Mouse (Mus musculus): ENCODE measurements around the gene Tmem235.
"Not testable (repeated sequence)": the region's sequence is repeated elsewhere in the genome, so short reads cannot be mapped to it uniquely, and the experiment has no call there.

The Tmem235 gene

DNA sequence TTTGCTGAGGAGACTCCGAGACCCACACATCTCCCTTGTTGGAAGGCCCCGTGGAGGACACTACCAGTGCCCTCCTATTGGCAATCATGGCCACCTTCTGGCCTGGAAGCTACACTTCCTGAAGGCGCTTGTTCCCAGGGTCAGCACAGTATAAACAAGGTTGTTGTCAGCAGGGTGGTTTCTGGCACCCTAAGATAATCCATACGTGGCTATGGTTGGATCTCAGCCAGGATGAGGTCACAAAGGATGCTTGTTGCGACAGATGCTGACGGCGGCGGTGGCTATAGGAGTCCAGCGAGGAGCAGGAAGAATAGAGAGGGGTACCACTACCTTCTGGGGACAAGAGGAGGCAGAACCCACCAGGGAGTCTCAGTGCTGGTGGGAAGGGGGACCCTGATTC, 30.2 kb upstream of the Tmem235 start:
- in situ Hi-C loops (cut with MboI; ENCODE audit: low sequenced_read_pairs) = no loop called here

DNA sequence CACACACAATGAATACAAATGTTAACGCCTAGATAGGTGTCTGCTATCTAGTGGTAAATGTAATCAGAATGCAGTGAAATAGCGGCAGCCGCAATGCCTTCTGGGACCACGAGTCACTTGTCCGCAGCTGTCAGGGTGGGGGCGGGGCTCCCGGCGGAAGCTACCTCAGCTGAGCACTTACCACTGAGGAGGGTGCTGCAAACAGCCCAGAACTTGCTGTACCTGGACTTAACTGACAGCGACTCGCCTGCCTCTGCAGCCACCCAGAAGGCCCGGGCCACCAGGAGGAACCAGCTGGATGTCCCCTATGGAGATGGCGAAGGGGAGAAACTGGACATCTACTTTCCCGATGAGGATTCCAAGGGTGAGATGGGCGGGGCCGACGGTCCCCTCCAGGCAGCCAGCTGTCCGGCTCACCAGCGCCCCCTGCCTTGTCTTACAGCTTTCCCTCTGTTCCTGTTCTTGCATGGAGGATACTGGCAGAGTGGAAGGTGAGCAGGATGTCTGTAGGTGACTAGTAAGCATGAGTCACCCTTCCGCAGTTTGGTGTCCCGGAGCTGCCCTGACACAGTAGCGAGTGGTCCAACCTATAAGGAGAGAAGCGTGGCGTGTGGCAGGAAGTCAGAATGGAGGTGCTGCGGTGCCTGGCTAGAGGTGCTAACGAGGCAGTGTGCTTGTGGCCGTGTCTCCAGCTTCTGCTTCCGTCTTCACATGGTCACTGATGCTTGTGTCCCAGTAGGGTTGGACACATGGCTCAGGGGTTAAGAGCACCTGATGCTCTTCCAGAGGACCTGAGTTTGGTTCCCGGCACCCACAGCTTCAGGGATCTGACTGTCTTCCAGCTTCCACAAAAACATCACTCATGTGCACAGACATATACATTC, 28.2 kb upstream of the Tmem235 start:
- in situ Hi-C loops (cut with MboI; ENCODE audit: low sequenced_read_pairs) = no loop called here

GRCm38 (mm10) chr11:117833509-117833908, 27.0 kb upstream of the Tmem235 start:
- in situ Hi-C loops (cut with MboI; ENCODE audit: low sequenced_read_pairs) = not testable (repeated sequence)

DNA sequence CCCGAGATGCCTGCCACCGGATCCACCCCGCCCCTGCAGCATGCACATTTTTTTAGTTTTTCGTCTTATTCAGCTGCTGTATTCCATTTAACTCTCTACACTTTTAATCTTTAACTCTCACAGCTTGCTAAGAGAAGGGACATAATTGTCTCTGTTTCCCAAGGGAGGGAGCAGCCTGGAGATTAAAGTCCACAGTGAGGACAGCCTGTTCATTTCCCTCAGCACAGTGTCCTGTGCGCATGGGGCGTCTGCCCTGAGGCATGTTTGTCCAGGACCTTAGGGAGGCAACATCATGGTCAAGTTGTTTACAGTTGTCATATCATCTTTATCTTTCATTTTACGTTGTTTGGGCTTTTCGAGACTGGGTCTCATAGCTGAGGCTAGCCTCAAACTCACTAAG, 26.5 kb upstream of the Tmem235 start:
- in situ Hi-C loops (cut with MboI; ENCODE audit: low sequenced_read_pairs) = no loop called here

GRCm38 (mm10) chr11:117836306-117836705, 24.2 kb upstream of the Tmem235 start:
- in situ Hi-C loops (cut with MboI; ENCODE audit: low sequenced_read_pairs) = no loop called here

GRCm38 (mm10) chr11:117838572-117838971, 22.0 kb upstream of the Tmem235 start:
- in situ Hi-C loops (cut with MboI; ENCODE audit: low sequenced_read_pairs) = no loop called here

GRCm38 (mm10) chr11:117839021-117839420, 21.5 kb upstream of the Tmem235 start:
- in situ Hi-C loops (cut with MboI; ENCODE audit: low sequenced_read_pairs) = no loop called here

DNA sequence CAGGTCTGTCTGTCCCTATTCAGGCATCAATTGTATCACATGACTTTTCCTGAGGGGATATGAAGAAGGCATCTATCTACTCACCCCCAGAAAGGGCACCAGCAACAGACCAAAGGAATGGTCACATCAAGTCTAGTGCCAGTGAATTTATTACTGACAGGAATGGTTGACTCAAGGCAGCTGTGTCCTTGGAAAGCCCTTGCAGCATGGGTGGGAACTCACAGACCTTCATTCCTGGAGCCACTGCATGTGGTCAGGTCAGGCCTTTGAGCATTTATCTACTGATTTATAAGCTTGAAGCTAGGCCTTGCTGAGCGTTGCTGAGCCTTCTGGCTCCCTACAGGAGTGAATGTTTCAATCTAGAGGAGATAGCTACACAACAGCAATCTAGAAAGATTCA, 19.6 kb upstream of the Tmem235 start:
- in situ Hi-C loops (cut with MboI; ENCODE audit: low sequenced_read_pairs) = no loop called here

DNA sequence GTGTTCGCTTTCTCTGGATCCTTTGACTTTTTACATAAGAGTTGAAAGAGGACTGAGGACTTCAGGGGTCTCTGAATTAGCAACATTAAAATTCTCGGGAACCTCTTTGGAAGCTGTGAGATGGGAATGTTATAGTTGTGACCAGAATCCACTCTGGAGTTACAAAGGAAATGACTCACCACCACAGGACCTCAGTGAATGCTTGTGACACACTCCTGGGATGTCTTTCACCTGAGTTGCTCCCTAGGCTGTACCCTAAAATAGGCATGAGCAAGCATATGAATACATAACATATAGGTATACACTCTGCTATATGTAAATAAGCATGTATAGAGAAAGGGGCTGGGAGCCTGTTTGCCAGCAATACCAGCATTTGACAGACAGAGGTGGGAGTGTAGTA, 17.1 kb upstream of the Tmem235 start:
- in situ Hi-C loops (cut with MboI; ENCODE audit: low sequenced_read_pairs) = no loop called here

DNA sequence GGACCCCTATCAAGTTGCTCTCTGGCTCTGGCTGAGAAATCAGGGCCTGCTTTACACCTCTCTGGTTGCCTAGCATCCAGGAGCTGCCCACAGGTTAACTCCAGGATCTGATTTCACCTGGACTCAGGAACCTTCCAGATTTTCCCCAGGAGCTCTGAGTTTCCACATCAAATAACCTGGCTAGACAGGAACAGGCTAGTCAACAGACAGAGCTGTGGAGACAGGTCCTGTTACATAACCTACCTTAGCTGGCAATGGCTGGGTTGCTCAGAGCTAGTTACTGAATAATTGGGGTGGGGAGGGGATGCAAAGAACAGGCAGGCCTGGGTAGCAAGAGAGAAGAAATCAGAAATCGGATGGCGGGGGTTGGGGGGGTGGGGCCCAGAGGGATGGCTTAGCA, 15.6 kb upstream of the Tmem235 start:
- in situ Hi-C loops (cut with MboI; ENCODE audit: low sequenced_read_pairs) = no loop called here

DNA sequence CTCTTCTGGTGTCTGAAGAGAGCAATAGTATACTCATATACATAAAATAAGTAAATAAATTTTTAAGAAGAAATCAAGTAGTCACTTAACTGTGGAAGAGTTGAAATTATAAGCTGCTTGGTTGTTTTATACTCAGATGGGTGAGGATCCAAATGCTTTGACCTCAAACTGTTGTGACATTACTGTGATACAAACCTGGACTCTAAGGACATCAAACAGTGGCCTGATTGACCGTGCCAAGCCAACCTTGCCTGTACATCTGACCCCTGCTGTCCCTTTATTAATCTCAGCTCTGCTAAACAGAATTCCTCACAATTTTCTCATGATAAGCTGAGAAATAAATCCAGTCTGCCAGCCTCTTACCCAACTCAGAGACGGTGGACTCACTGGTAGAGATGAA, 14.9 kb upstream of the Tmem235 start:
- in situ Hi-C loops (cut with MboI; ENCODE audit: low sequenced_read_pairs) = no loop called here

DNA sequence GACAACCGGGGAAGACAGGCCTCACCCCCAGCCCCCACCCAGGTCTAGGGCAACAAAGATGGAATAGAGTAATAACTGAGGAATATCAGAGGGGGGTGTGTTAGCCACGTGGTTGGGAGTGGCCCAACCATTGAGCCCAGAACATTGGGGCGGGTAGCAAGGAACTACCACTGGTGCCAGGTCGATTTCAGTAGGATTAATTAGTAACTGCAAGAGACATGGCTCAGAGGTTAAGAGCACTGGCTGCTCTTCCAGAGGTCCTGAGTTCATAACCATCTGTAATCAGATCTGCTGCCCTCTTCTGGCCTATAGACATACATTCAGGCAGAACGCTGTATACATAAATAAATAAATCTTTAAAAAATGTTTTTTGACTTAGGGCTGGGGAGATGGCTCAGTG, 13.9 kb upstream of the Tmem235 start:
- in situ Hi-C loops (cut with MboI; ENCODE audit: low sequenced_read_pairs) = no loop called here

DNA sequence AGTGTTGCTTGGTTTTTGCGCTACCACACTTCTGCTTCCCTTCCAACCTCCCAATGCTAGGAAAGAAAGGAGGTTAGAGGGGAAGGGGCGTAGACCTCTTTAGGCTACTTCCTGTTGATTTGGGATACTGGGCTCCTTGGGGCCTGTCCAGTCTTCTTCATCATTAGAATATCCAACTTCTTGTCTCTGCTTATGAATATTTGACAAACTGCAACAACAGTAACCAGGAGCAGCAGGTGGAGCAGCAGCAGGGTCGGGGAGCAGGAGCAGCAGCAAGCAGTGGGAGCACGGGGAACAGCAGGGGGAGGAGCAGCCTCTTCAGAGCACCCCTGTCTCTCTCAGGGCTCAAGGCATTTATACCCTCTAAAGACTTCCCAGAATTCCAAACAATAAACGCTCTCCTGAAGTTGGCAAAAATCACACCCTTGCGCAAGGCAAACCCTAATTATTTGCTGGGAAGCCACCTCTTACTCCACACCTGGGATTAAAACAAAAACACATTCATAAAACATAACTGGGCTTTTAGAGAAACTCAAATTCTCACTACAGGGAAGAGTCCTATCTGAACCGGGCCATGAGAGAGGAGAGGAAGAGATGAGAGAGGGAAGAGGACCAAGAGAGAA, 12.8 kb upstream of the Tmem235 start:
- in situ Hi-C loops (cut with MboI; ENCODE audit: low sequenced_read_pairs) = no loop called here

DNA sequence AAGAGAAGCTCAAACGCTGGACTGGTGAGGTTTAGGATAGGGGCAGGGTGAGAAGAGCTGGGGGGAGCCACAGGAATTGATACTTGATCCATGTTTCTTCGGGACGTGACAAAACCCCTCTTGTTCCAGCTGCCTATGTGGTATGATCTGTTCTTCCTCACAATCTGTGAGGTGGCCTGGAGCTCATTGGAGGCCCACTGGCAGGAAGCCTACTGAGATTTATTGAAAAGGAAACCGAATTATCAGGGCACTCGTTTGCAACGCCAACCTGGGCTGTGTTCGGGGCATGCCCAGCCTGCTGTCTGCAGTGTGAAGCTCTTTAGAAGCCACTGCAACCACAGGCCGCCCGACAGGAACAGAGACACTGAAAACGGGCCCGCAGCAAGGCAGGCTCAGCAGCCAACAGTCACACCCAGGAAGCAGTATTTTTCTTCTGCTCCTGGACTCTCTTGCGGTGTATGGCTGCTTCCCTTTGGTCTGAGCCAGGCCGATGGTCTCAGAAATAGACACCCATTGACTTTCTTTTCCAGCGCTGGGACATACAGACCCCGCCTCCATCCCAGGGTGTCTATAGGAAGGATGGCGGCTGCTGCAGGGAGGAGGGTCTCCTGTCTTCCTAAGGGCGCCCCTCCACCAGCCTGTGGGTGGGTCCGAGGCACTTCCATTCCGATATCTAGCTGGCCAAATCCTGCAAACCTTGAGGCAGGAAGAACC, 12.1 kb upstream of the Tmem235 start:
- in situ Hi-C loops (cut with MboI; ENCODE audit: low sequenced_read_pairs) = no loop called here

- in situ Hi-C loops (cut with MboI; ENCODE audit: low sequenced_read_pairs) = no loop called here
Measured at GRCm38 (mm10) chr11:117848985-117849671, 11.4 kb upstream of the Tmem235 start, which contains the start of gene Birc5. TSS of gene Birc5 (plus strand) at chr11:117849251.

DNA sequence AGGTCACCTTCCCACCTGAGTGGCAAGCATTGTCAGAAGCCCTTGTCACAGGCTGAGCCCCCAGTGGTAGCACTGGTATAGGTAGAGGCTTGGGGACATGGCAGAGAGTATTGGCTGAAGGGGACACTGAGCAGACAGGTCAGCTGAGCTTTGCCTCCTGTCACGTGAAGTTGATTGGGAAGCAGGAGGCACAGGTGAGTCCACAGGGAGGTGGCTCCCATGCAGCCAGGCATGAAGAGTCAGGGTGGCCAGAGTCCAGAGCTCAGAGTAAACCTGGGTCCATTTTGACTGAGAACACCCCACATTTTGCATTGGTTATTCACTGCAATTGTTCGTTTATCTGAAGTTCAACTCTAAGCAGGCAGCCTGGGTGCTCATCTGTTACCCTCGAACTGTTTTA, 7.7 kb upstream of the Tmem235 start:
- in situ Hi-C loops (cut with MboI; ENCODE audit: low sequenced_read_pairs) = loop anchor here (25.0 kb wide), 1 partner anchor 359 kb away; no protein-coding TSS in a partner anchor

- in situ Hi-C loops (cut with MboI; ENCODE audit: low sequenced_read_pairs) = loop anchor here (25.0 kb wide), 1 partner anchor 358 kb away; no protein-coding TSS in a partner anchor
Measured at GRCm38 (mm10) chr11:117854241-117854640, 6.3 kb upstream of the Tmem235 start.

- in situ Hi-C loops (cut with MboI; ENCODE audit: low sequenced_read_pairs) = loop anchor here (25.0 kb wide), 1 partner anchor 357 kb away; no protein-coding TSS in a partner anchor
Measured at GRCm38 (mm10) chr11:117855360-117855759, 5.2 kb upstream of the Tmem235 start.

- in situ Hi-C loops (cut with MboI; ENCODE audit: low sequenced_read_pairs) = loop anchor here (25.0 kb wide), 1 partner anchor 356 kb away; no protein-coding TSS in a partner anchor
Measured at GRCm38 (mm10) chr11:117855975-117856374, 4.6 kb upstream of the Tmem235 start.

DNA sequence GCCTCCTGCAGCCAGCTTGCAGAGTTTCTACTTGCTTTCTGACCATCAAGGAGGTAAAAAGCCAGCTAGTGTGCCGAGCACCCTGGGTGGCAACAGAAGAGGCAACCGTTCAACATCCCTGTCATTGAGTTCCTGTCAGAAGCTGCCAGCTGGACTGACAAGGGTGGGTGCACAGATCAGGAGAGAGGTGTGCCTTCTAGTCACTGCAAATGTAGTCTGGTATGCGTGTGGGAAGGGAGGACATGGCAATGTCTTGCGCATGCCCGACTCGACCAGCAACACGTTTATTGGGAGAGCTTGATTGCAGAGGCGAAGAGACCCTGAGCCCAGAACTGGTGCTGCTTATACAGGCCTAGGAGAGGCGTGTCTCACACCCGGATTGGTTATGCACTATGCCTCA, 3.1 kb upstream of the Tmem235 start:
- in situ Hi-C loops (cut with MboI; ENCODE audit: low sequenced_read_pairs) = loop anchor here (25.0 kb wide), 1 partner anchor 355 kb away; no protein-coding TSS in a partner anchor

GRCm38 (mm10) chr11:117858392-117858791, 2.2 kb upstream of the Tmem235 start:
- in situ Hi-C loops (cut with MboI; ENCODE audit: low sequenced_read_pairs) = loop anchor here (25.0 kb wide), 1 partner anchor 354 kb away; no protein-coding TSS in a partner anchor
